Mouse (Mus musculus) forebrain, embryonic 11.5 days (tissue): ENCODE measurements around the gene Cct2. TPM values are rescaled to one million over a fixed set of nuclear protein-coding genes. Genes with fewer than 3 reads are reported as not detected.

Source experiments
- ATAC-seq: fragments of 200-750 bp; cut with Nextera tagmentation; replicated peaks from 2 replicates; pipeline ENCODE4 v1.8.0; 2017; ENCODE audit warnings: moderate TSS enrichment; ENCODE audit not compliant: low FRiP score
- DNase-seq: peaks from one replicate; pipeline ENCODE4 v3.0.0-alpha.2; 2017; ENCODE audit warnings: low spot score
- H3K27ac ChIP-seq: fragments of 300-500 bp; sonication (generic); 2 replicates; pipeline ENCODE4 v1.5.1; 2014; ENCODE audit warnings: low read depth, low read length
- H3K27me3 ChIP-seq: fragments of 300-500 bp; sonication (generic); 2 replicates; pipeline ENCODE4 v1.6.1; 2014; ENCODE audit warnings: mild to moderate bottlenecking, low read length, mixed read lengths; ENCODE audit not compliant: control insufficient read depth, insufficient read depth
- H3K36me3 ChIP-seq: fragments of 300-500 bp; sonication (generic); 2 replicates; pipeline ENCODE4 v1.6.1; 2014; ENCODE audit warnings: mild to moderate bottlenecking, low read length, moderate library complexity, mixed read lengths; ENCODE audit not compliant: control insufficient read depth, insufficient read depth
- H3K4me1 ChIP-seq: fragments of 300-500 bp; sonication (generic); replicated peaks from 2 replicates; pipeline ENCODE4 v1.6.1; 2014; ENCODE audit warnings: low read length, mixed read lengths; ENCODE audit not compliant: control insufficient read depth, insufficient read depth
- H3K4me2 ChIP-seq: fragments of 300-500 bp; sonication (generic); 2 replicates; pipeline ENCODE4 v1.6.1; 2014; ENCODE audit warnings: low read depth, mild to moderate bottlenecking, low read length, moderate library complexity, mixed read lengths; ENCODE audit not compliant: severe bottlenecking
- H3K4me3 ChIP-seq: fragments of 300-500 bp; sonication (generic); 2 replicates; pipeline ENCODE4 v1.5.1; 2014; ENCODE audit warnings: low read depth, low read length
- H3K9ac ChIP-seq: fragments of 300-500 bp; sonication (generic); 2 replicates; pipeline ENCODE4 v1.6.1; 2014; ENCODE audit warnings: low read length
- H3K9me3 ChIP-seq: fragments of 300-500 bp; sonication (generic); 2 replicates; pipeline ENCODE4 v1.6.1; 2016; ENCODE audit warnings: low read length, mixed read lengths; ENCODE audit not compliant: control insufficient read depth
- WGBS: fragments of 180-500 bp; shearing (Covaris S2); extraction: QIAGEN DNeasy Blood & Tissue Kit; methylation state at CpG from one replicate; pipeline ENCODE4 v1.1.7; 2014; 5-methylcytosine and 5-hydroxymethylcytosine counted together
- polyA plus RNA-seq: library from polyadenylated mRNA; unstranded; fragments of >200 nt; fragmentation: Nextera tagmentation; extraction: Ambion mirVana; gene quantifications from 2 replicates; pipeline ENCODE4 v1.2.1, GENCODE M21; 2014

Cct2 gene
- polyA plus RNA-seq, 1 experiment from 2014 or later, result 294 TPM

DNA sequence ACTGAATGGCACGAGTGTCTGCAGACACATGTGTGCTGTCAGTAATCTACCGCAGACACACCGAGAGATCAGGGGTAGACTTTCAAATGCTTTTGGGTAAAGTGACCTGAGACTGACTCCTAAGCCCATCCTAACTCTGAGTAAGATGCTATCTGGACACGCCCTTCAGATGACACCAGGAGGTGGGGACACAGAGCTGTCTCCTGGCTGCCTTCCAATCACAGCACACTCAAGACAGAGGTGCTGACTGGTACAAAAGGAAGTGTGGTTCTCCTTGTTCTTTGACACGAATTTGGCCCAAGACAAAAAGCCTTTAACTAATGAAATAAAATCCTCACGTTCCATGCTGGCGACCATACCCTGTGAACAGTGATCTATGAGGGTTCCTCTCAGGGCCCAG is 9.6 kb upstream of the Cct2 start:
- no peak for DNase-seq
- no peaks in the 10 kb centered on the region; the same call in 1 of the 2 replicates for H3K36me3 ChIP-seq

DNA sequence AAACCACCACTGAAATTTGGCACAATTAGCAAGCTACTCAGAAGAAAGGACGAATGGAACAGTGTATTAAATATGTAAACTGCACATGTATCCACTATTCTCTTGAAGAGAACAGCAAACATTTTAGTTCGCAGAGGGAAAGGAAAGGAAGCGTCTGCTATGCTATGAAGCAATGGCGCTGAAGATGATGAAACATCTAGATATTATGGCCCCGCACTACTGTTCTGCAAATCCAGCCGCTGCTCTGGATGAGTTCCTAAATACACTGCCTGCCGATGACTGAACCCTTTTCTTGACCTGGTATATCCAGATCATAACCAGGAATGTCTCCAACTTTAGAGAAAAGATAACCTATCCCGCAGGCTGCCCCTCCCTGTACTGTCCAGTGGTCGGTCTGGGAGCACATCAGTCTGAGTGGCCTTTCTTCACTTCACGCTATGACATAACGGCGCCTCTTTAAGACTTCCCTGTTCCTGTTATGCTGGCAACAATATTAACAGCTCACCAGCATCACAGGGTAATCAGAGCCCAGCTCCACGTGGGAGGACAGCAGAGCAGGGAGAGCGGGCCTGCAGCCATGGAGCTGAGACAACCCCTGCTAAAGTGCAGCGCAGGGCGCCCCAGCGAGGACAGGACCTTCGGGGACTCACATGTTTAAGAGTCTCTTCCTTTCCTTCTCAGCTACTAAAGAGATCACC is 8.7 kb upstream of the Cct2 start:
- Histone ChIP-seq H3K4me3 (no peak overlapping the region), H3K4me2 (no peak overlapping the region), H3K9me3 (no peaks in the 10 kb centered on the region), H3K36me3 (no peaks in the 10 kb centered on the region; the same call in 1 of the 2 replicates), H3K27ac (no peak overlapping the region), H3K9ac (no peak overlapping the region), H3K4me1 (no peaks in the 10 kb centered on the region), H3K27me3 (no peaks in the 10 kb centered on the region)
- ATAC-seq, result no peak
- DNase-seq, result no peak
- 95% methylated on average over 18 of the region's 18 CpGs for WGBS

More for the DNA sequence above, 9.6 kb upstream of the Cct2 start:
- 88% methylated on average over 7 of the region's 7 CpGs for WGBS
- Histone ChIP-seq H3K27me3 (no peaks in the 10 kb centered on the region), H3K4me2 (no peak overlapping the region), H3K27ac (no peak overlapping the region), H3K4me1 (no peaks in the 10 kb centered on the region), H3K9ac (no peak overlapping the region), H3K9me3 (no peaks in the 10 kb centered on the region), H3K4me3 (no peak overlapping the region)
- no peak for ATAC-seq

DNA sequence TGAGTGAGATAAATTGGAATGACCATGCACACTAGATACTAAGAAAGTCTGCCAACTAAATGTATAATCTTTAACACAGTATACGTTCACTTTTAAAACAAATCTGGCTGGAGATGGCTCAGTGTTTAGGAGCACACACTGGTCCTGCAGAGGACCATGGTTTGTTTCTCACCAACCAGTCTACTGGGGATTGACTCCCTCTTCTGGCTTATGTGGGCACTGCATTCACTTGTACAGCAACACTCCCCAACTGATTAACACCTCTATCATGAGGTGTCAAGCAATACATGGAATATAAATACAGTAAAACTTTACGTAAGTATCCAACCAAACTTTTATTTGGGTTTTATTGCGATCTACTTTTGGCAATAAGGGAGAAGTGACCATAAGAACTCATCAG is 5.5 kb upstream of the Cct2 start:
- WGBS, result 95% methylated on average over 3 of the region's 3 CpGs
- Histone ChIP-seq H3K4me2 (no peak overlapping the region), H3K9ac (no peak overlapping the region), H3K27me3 (no peaks in the 10 kb centered on the region), H3K9me3 (no peaks in the 10 kb centered on the region), H3K27ac (no peak overlapping the region), H3K36me3 (no peaks in the 10 kb centered on the region; the same call in 1 of the 2 replicates), H3K4me1 (no peaks in the 10 kb centered on the region), H3K4me3 (no peak overlapping the region)
- no peak for DNase-seq
- ATAC-seq, result no peak

DNA sequence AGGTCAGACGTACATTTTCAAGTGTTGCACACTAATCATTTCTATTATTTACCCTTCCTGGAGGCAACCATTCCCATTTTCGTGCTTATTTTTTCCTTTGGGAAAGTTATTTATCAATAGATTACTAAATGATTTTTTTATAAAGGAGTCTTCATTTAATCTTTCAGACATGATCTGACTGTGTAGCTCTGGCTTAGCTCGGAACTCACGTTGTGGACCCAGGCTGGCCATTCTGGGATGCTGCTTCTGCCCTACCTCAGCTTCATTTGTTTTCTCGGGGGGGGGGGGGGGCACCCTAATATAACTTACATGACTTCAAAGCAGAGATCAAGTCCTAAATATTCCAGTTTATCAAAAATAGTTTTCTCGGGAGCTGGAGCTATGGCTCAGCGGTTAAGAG is 462 bp upstream of the Cct2 start:
- Histone ChIP-seq H3K4me1 (peaks cover 4% of the 10 kb centered on the region; the same call in 1 of the 2 replicates), H3K4me2 (peak overlapping the region; percentile 47), H3K9ac (peak overlapping the region; percentile 51), H3K4me3 (peak overlapping the region; percentile 98), H3K9me3 (no peaks in the 10 kb centered on the region), H3K27ac (peak overlapping the region; percentile 55; the same call in 1 of the 2 replicates), H3K27me3 (no peaks in the 10 kb centered on the region), H3K36me3 (peaks cover 22% of the 10 kb centered on the region)
- 11% methylated on average over 7 of the region's 7 CpGs for WGBS
- DNase-seq (peak; percentile 54), ATAC-seq (peak; percentile 55; the same call in 1 of the 2 replicates)

DNA sequence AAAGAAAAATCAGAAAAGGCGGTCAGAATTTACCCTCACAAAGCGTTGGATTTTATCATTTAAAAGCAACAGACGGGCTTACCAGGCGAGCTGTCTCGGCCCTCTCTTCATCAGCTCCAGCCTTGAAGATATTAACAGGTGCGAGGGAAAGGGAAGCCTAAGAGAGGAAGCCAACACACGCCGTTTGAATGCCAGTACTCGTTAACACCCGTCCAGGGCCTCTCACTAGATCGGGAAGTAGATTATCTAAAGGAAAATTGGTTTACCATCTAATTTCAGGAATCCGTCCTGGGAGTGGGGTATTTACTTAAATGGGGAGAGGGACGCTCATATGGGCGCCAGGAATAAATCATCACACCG is 740 bp downstream of the Cct2 start:
- Histone ChIP-seq H3K9ac (peak overlapping the region; percentile 84), H3K36me3 (peaks cover 22% of the 10 kb centered on the region), H3K9me3 (no peaks in the 10 kb centered on the region), H3K4me1 (peaks cover 6% of the 10 kb centered on the region; the same call in 1 of the 2 replicates), H3K27ac (no peak overlapping the region), H3K4me2 (peak overlapping the region; percentile 71), H3K4me3 (peak overlapping the region; percentile 98), H3K27me3 (no peaks in the 10 kb centered on the region)
- ATAC-seq (no peak), DNase-seq (no peak)
- 5% methylated on average over 15 of the region's 15 CpGs for WGBS

DNA sequence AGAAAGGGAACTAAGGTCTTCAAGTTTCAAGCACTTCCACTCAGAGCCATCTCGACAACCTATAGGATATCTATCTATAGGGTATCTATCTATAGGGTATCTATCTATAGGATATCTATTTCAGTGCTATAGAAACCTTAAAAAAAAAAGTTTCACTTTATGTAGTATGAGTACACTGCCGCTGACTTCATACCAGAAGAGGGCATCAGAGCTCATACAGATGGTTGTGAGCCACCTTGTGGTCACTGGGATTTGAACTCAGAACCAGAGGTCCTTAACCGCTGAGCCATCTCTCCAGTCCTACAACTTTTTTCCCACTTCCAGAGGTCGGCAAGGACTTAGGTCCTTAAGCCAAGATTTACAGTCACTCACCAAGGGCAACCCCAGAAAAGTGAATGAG is 7.9 kb downstream of the Cct2 start:
- Histone ChIP-seq H3K36me3 (peaks cover 55% of the 10 kb centered on the region), H3K4me3 (no peak overlapping the region), H3K27ac (no peak overlapping the region), H3K9me3 (no peaks in the 10 kb centered on the region), H3K9ac (no peak overlapping the region), H3K27me3 (no peaks in the 10 kb centered on the region), H3K4me2 (no peak overlapping the region), H3K4me1 (0 out of 2 replicates have a peak, but pooled peaks cover 2% of the 10 kb centered on the region)
- no peak for ATAC-seq
- 90% methylated on average over 4 of the region's 4 CpGs for WGBS
- no peak for DNase-seq

DNA sequence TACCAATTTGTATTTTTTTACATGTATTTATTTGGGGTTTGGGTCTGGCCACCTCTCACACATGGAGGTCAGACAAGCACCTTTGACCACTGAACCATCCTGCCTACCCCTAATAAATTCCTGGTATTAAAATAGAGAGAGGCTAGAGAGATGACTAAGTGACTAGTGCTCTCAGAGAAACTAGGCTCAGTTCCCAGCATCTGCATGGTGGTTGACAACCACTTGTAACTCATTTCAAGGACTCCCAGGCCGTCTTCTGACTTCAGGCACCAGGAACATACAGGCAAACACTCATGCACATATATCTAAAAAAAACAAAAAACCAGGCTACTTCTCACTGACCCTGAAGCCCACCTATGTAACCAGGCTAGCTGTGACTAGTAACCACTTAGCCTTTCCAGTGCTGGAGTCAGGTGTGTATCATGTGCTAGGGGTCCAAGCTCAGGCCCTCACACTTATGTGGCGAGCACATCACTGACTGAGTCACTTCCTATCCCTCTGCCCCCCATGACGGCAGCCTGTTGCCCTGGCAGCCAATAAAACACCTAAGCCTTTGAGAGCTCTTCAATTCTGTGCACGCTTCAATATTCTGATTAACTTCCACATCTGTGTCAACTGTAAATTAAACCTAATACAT is 13.5 kb downstream of the Cct2 start:
- DNase-seq (no peak), ATAC-seq (no peak)
- Histone ChIP-seq H3K4me2 (no peak overlapping the region), H3K27me3 (no peaks in the 10 kb centered on the region), H3K27ac (no peak overlapping the region), H3K36me3 (peaks cover 30% of the 10 kb centered on the region), H3K9ac (no peak overlapping the region), H3K4me3 (no peak overlapping the region), H3K9me3 (no peaks in the 10 kb centered on the region), H3K4me1 (no peaks in the 10 kb centered on the region)
- 90% methylated on average over 4 of the region's 4 CpGs for WGBS

DNA sequence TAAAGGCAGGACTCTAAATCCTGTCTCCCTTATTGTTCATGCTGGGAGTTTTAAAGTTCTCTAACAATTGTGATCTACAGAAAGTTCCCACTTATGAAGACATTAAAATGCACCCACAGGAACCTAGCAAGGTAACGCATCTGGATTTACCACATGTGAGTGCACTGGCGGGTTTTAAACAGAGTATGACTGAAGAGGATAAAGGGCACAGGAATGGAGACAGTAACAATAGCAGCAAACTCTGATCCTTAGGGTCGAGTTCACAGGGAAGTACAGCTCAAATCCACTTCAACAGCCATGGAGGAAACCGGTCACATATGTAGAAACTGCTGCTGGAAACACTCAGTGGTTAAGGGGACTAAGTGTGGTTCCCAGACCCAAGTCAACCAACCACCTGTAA is 14.4 kb downstream of the Cct2 start:
- H3K4me3 ChIP-seq, result no peak overlapping the region
- H3K4me2 ChIP-seq, result no peak overlapping the region
- H3K36me3 ChIP-seq, result peaks cover 25% of the 10 kb centered on the region
- WGBS, result 90% methylated on average over 4 of the region's 4 CpGs
- no peaks in the 10 kb centered on the region for H3K27me3 ChIP-seq
- no peak for ATAC-seq
- H3K9ac ChIP-seq, result no peak overlapping the region
- no peak for DNase-seq
- no peak overlapping the region for H3K27ac ChIP-seq
- no peaks in the 10 kb centered on the region for H3K9me3 ChIP-seq
- H3K4me1 ChIP-seq, result no peaks in the 10 kb centered on the region
